Mouse (Mus musculus) heart, embryonic 14.5 days (tissue): ENCODE measurements around the gene Kif2b. TPM values are rescaled to one million over a fixed set of nuclear protein-coding genes. Genes with fewer than 3 reads are reported as not detected.

Experiments
- ATAC-seq: fragments of 200-750 bp; cut with Nextera tagmentation; 2 replicates; pipeline ENCODE4 v1.8.0; 2017; ENCODE audit warnings: low read depth, moderate TSS enrichment; ENCODE audit not compliant: insufficient number of reproducible peaks, insufficient read depth, low FRiP score
- H3K27ac ChIP-seq, 2 experiments: fragments of 200-500 bp in 1 of 2; fragments of 300-500 bp in 1 of 2; sonication (generic) in 1 of 2; replicated peaks in 1 of 2; 2 replicates each; pipeline ENCODE4 v1.5.1; 2012 to 2014; ENCODE audit warnings: low read depth in 2 of 2, low read length in 2 of 2, control low read depth in 1 of 2, mild to moderate bottlenecking in 1 of 2, mixed read lengths in 1 of 2; ENCODE audit not compliant: control insufficient read depth in 1 of 2, insufficient read depth in 1 of 2
- H3K27me3 ChIP-seq: fragments of 300-500 bp; sonication (generic); 2 replicates; pipeline ENCODE4 v1.6.1; 2014; ENCODE audit warnings: mild to moderate bottlenecking, low read length, control low read depth; ENCODE audit not compliant: control insufficient read depth, insufficient read depth
- H3K36me3 ChIP-seq: fragments of 300-500 bp; sonication (generic); 2 replicates; pipeline ENCODE4 v1.6.1; 2014; ENCODE audit warnings: mild to moderate bottlenecking, control low read depth, low read length, mixed read lengths; ENCODE audit not compliant: control insufficient read depth, insufficient read depth
- H3K4me1 ChIP-seq, 2 experiments: fragments of 200-500 bp in 1 of 2; fragments of 300-500 bp in 1 of 2; sonication (generic) in 1 of 2; 2 replicates each; pipeline ENCODE4 v1.6.1; 2012 to 2014; ENCODE audit warnings: low read length in 2 of 2, control low read depth in 1 of 2, mixed read lengths in 1 of 2; ENCODE audit not compliant: control insufficient read depth in 2 of 2, insufficient read depth in 2 of 2
- H3K4me2 ChIP-seq: fragments of 300-500 bp; sonication (generic); 2 replicates; pipeline ENCODE4 v1.6.1; 2014; ENCODE audit warnings: mild to moderate bottlenecking, low read length
- H3K4me3 ChIP-seq, 2 experiments: fragments of 200-500 bp in 1 of 2; fragments of 300-500 bp in 1 of 2; sonication (generic) in 1 of 2; 2 replicates each; pipeline ENCODE4 v1.5.1; 2012 to 2014; ENCODE audit warnings: low read length in 2 of 2, mild to moderate bottlenecking in 2 of 2, control low read depth in 1 of 2, low read depth in 1 of 2, moderate library complexity in 1 of 2; ENCODE audit not compliant: control insufficient read depth in 1 of 2, insufficient read depth in 1 of 2
- H3K9ac ChIP-seq: fragments of 300-500 bp; sonication (generic); 2 replicates; pipeline ENCODE4 v1.6.1; 2014; ENCODE audit warnings: mild to moderate bottlenecking, low read length
- H3K9me3 ChIP-seq: fragments of 300-500 bp; sonication (generic); 2 replicates; pipeline ENCODE4 v1.6.1; 2016; ENCODE audit warnings: low read length, control low read depth; ENCODE audit not compliant: control insufficient read depth
- whole genome bisulfite sequencing: fragments of 180-500 bp; shearing (Covaris S2); extraction: QIAGEN DNeasy Blood & Tissue Kit; methylation state at CpG from one replicate; pipeline ENCODE4 v1.1.7; 2014; 5-methylcytosine and 5-hydroxymethylcytosine counted together
- polyA plus RNA-seq: library from polyadenylated mRNA; unstranded; fragments of >200 nt; fragmentation: Nextera tagmentation; extraction: Ambion mirVana; gene quantifications from 2 replicates; pipeline ENCODE4 v1.2.1, GENCODE M21; 2014

Gene Kif2b
- polyA plus RNA-seq, result not detected in 2 replicates

DNA sequence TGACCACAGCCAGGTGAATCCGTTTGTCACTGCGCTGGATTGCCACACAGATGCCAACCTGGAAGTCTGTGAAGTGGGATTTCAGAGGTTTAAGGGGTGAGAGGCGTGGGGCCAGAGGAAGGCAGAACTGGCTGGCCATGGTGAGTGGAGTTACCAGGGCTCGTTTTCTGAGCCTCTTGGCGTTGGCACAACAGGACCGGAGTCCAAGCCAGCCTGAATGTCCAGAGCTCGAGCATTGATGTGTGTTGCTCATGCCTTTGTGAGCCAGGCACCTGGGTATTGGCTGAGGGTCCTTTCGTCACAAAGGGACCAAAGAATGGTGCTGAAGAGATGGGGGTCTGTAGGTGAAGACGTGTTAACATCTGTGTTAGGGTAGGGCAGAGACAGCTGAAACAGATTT is at the start of gene Kif2b:
TSS of gene Kif2b (minus strand) at position 242 of the 400 bp plus-strand sequence.
- H3K4me1 ChIP-seq, result no peaks in the 10 kb centered on the region

GRCm38 (mm10) chr11:91593088-91593487 is 15.7 kb upstream of the Kif2b start:
- Histone ChIP-seq H3K27me3 (no peaks in the 10 kb centered on the region), H3K27ac (no peak overlapping the region), H3K36me3 (no peaks in the 10 kb centered on the region), H3K4me1 (no peaks in the 10 kb centered on the region), H3K4me3 (no peak overlapping the region), H3K4me2 (no peak overlapping the region), H3K9ac (no peak overlapping the region), H3K9me3 (no peaks in the 10 kb centered on the region)
- 57% methylated on average over 3 of the region's 3 CpGs for WGBS
- no peak for ATAC-seq

More for the DNA sequence above, at the start of gene Kif2b:
- Histone ChIP-seq H3K27ac (no peak within 1 kb of the TSS), H3K9me3 (no peaks in the 10 kb centered on the region), H3K27me3 (no peaks in the 10 kb centered on the region), H3K4me2 (no peak within 1 kb of the TSS), H3K36me3 (no peaks in the 10 kb centered on the region), H3K9ac (no peak within 1 kb of the TSS), H3K4me3 (no peak within 1 kb of the TSS)
- ATAC-seq, result no peak
- WGBS, result 79% methylated on average over 9 of the region's 9 CpGs

DNA sequence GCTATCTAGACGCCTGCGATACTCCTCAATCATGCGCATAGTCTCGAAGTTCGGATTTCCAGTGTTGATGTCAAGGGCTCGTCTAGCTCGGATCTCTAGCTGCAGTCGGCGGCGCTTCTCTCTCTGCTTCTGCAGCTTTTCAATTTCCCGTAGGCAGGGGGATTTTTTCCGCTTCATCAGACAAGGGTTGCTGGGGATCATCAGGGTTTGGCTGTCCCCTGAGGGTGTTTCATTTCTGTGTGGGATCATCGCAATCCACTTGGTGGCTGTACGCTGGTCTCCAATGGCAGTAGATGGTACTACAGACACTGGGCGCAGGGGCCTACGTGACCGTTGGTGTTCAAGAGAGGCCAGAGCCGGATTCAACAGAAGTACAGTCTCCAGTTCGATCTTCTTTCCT is 502 bp downstream of the Kif2b start:
- WGBS, result 92% methylated on average over 19 of the region's 19 CpGs
- Histone ChIP-seq H3K4me1 (no peaks in the 10 kb centered on the region), H3K9me3 (no peaks in the 10 kb centered on the region), H3K4me3 (no peak overlapping the region), H3K36me3 (no peaks in the 10 kb centered on the region), H3K27ac (no peak overlapping the region), H3K4me2 (no peak overlapping the region), H3K27me3 (no peaks in the 10 kb centered on the region), H3K9ac (no peak overlapping the region)
- no peak for ATAC-seq

GRCm38 (mm10) chr11:91575406-91575805 is 2.0 kb downstream of the Kif2b start:
- WGBS, result 84% methylated on average over 8 of the region's 8 CpGs
- no peaks in the 10 kb centered on the region for H3K27me3 ChIP-seq
- no peak for ATAC-seq
- no peaks in the 10 kb centered on the region for H3K9me3 ChIP-seq
- no peak overlapping the region for H3K4me2 ChIP-seq
- no peak overlapping the region for H3K4me3 ChIP-seq
- H3K27ac ChIP-seq, result no peak overlapping the region
- H3K4me1 ChIP-seq, result no peaks in the 10 kb centered on the region
- H3K36me3 ChIP-seq, result no peaks in the 10 kb centered on the region
- no peak overlapping the region for H3K9ac ChIP-seq

DNA sequence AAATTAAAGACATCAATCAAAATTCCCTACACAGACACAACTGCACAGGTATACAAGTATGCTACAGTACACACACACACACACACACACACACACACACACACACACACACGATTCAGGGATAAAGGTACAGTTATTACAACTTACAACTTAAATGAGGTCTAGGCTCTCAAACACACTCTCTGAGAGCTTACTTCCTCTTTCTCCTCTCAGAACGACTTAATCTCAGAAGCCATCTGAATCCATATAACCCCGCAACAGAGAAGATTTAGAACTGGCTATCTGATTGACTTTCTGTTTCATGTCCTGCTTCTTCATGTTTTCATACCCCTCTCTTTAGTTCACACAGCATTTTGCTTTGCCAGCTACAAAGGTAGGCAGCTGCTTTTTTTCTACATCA is 2.9 kb downstream of the Kif2b start:
- Histone ChIP-seq H3K4me1 (no peaks in the 10 kb centered on the region), H3K4me3 (no peak overlapping the region), H3K27ac (no peak overlapping the region), H3K27me3 (no peaks in the 10 kb centered on the region), H3K4me2 (no peak overlapping the region), H3K9me3 (no peaks in the 10 kb centered on the region), H3K9ac (no peak overlapping the region), H3K36me3 (no peaks in the 10 kb centered on the region)
- no peak for ATAC-seq
- WGBS, result 53% methylated on average over 3 of the region's 3 CpGs

DNA sequence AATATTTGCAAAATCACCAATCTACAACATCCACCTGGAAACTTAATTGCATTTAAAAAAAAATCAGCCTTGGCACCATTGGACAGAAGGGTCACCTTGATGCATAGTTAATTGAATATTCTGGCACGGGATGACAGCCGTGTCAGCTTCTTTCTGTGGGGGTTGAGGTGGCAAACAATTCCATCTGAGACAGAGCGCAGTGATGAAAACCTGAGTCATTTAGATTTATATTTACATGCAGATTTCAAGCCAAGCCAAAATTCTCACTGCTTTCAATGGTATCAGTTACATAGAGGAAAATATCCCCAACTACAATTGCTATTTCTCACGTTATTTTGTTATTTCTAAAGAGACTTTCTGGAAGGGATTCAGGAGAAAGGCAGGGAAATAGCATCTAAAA is 46.6 kb downstream of the Kif2b start:
- no peaks in the 10 kb centered on the region for H3K4me1 ChIP-seq
- no peak for ATAC-seq
- WGBS, result 64% methylated on average over 4 of the region's 4 CpGs

More for the DNA sequence above, 46.6 kb downstream of the Kif2b start:
- no peaks in the 10 kb centered on the region for H3K36me3 ChIP-seq
- H3K9ac ChIP-seq, result no peak overlapping the region
- no peak overlapping the region for H3K27ac ChIP-seq
- H3K9me3 ChIP-seq, result no peaks in the 10 kb centered on the region
- H3K4me3 ChIP-seq, result no peak overlapping the region
- H3K27me3 ChIP-seq, result no peaks in the 10 kb centered on the region
- no peak overlapping the region for H3K4me2 ChIP-seq
